Mouse (Mus musculus): ENCODE measurements around the gene Slc2a12. TPM values are rescaled to one million over a fixed set of nuclear protein-coding genes. Genes with fewer than 3 reads are reported as not detected.
A peak's percentile ranks its signal among the peaks of the same experiment; 100 is the strongest.

The Slc2a12 gene
- 0.02 and 0.04 TPM in 2 replicates for polyA plus RNA-seq (2012; rRNA removed)

DNA sequence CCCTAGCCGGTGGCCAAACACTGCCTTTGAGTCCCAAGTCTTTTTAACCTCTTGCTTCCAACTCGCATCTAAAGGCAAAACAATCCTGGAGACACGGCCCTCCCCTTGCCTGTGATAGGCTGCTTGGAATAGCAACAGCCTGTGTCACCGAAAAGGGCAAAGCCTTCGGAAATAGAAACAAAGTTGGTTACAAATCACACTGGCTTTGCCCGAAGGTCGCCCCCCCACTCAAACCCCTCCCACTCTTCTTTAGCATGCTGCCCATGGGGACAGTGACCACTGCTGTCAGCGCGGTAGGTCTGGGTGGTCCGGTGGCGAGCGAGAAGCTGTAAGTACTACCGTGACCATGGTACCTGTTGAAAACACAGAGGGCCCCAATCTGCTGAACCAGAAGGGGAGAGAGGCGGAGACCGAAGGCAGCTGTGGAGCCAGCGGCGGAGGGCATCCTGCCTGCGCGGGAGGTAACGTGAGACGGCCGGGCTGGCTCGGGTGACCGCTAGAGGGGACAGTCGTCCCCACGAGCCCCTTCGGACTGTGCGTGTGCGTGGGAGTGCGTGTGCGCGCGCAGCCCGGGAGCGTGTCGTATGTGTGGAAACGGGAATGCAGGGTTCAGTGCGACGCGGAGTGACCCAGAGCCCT lies at the start of gene Slc2a12:
Gene Slc2a12 (plus strand): TSS at position 159 of the 639 bp plus-strand sequence.
- H3K4me3 ChIP-seq (ENCODE audit: extremely low read depth, insufficient read depth, insufficient read length), result peak within 1 kb of the TSS; percentile 44; the same call in 1 of the 2 replicates
- WGBS, result 8% methylated on average over 40 of the region's 40 CpGs
- H3K36me3 ChIP-seq (ENCODE audit: control insufficient read depth, insufficient read depth, low read length), result no peaks in the 10 kb centered on the region
- no peak for DNase-seq (ENCODE audit: low read depth in 1 of 2, low spot score in 2 of 2)
- peaks cover 5% of the 10 kb centered on the region for H3K4me1 ChIP-seq (ENCODE audit: control insufficient read depth, insufficient read depth, insufficient read length)
- no peak within 1 kb of the TSS for H3K27ac ChIP-seq (ENCODE audit: insufficient read depth, low read length)
- no peak for TF ChIP-seq POLR2A (IDR thresholded peaks at IDR 0.05; ENCODE audit: low read depth, low read length)
- no peak for TF ChIP-seq CTCF (IDR thresholded peaks at IDR 0.05; ENCODE audit: extremely low read depth, insufficient read depth, insufficient read length, insufficient replicate concordance)
- no peaks in the 10 kb centered on the region for H3K27me3 ChIP-seq (ENCODE audit: control insufficient read depth, insufficient read depth, low read length)

DNA sequence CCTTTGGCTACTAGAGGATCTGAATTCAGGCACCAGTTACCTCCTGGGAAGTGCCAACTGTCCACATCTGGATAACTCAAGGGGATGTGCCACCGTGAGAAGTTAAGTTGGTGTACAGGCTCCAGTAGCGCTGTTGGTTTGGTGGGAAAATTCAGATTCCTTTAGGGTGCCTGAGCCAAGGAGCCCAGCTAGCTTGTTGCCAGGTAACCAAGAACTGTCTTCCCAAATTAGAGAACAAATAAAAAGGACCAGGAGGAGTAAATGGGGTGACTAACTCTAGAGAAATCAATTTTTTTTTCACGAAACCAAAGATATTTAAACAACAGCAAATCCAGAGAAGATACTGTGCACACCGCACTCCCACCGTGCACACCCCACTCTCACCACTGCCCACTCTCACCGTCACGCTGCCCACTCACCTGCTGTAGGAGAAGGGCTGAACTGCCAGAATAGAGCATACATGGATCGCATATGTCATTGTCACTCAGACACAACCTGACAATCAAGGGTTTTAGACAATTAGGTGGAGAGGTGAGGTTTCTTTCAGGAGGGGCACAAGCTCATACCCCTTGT lies 45.8 kb upstream of the Slc2a12 start:
- H3K4me1 ChIP-seq (ENCODE audit: control insufficient read depth, insufficient read depth, insufficient read length), result no peaks in the 10 kb centered on the region
- no peaks in the 10 kb centered on the region for H3K36me3 ChIP-seq (ENCODE audit: control insufficient read depth, insufficient read depth, low read length)
- WGBS, result 92% methylated on average over 8 of the region's 8 CpGs
- no peak for DNase-seq (ENCODE audit: low read depth in 1 of 2, low spot score in 2 of 2)
- H3K4me3 ChIP-seq (ENCODE audit: extremely low read depth, insufficient read depth, insufficient read length), result no peak overlapping the region
- H3K27ac ChIP-seq (ENCODE audit: insufficient read depth, low read length), result no peak overlapping the region
- TF ChIP-seq CTCF (IDR thresholded peaks at IDR 0.05; ENCODE audit: extremely low read depth, insufficient read depth, insufficient read length, insufficient replicate concordance), result no peak
- TF ChIP-seq POLR2A (IDR thresholded peaks at IDR 0.05; ENCODE audit: low read depth, low read length), result no peak
- H3K27me3 ChIP-seq (ENCODE audit: control insufficient read depth, insufficient read depth, low read length), result no peaks in the 10 kb centered on the region

DNA sequence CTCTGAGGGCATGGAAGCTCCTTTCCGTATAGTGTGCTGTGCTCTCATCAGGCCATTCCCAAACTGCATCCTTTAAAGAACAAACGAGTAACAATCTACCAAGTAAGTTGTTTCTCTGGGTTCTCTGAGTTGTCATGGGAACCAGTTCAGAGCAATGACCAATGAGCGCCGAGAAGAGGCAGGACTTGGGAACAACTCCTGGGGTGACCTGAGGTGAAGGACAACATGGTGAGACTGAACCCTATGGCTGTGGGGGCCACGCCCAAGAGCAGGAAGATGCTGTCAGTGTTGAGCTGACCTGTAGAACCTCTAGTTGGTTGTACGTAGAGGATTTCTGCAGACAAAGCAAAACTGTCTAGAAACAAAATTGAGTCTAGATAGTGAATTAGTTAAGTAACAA lies 43.8 kb upstream of the Slc2a12 start:
- DNase-seq (ENCODE audit: low read depth in 1 of 2, low spot score in 2 of 2), result no peak
- TF ChIP-seq CTCF (IDR thresholded peaks at IDR 0.05; ENCODE audit: extremely low read depth, insufficient read depth, insufficient read length, insufficient replicate concordance) (no peak), POLR2A (IDR thresholded peaks at IDR 0.05; ENCODE audit: low read depth, low read length) (no peak)
- 87% methylated on average over 6 of the region's 6 CpGs for WGBS
- Histone ChIP-seq H3K27me3 (ENCODE audit: control insufficient read depth, insufficient read depth, low read length) (no peaks in the 10 kb centered on the region), H3K4me1 (ENCODE audit: control insufficient read depth, insufficient read depth, insufficient read length) (no peaks in the 10 kb centered on the region), H3K27ac (ENCODE audit: insufficient read depth, low read length) (no peak overlapping the region), H3K4me3 (ENCODE audit: extremely low read depth, insufficient read depth, insufficient read length) (no peak overlapping the region), H3K36me3 (ENCODE audit: control insufficient read depth, insufficient read depth, low read length) (no peaks in the 10 kb centered on the region)

DNA sequence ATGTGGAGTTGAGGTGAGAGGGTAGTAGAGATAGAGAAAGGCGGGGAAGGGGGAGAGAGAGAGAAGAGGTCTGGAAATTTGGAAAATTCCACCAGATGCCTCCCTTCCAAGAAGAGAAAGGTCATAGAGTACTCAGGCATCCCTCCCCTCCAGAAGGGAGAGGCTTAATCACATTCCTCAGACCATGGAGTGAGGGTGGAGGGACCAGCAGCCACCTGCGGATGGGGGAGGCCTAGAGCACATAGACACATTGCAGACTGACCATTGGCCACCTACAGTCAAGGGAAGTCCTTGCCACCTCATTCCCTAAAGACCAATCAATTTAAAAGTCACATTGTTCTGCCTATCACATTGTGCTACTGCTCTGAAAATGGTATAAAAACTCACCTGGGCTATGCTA lies 40.0 kb upstream of the Slc2a12 start:
- WGBS, result 78% methylated on average over 2 of the region's 2 CpGs
- no peaks in the 10 kb centered on the region for H3K27me3 ChIP-seq (ENCODE audit: control insufficient read depth, insufficient read depth, low read length)
- TF ChIP-seq CTCF (IDR thresholded peaks at IDR 0.05; ENCODE audit: extremely low read depth, insufficient read depth, insufficient read length, insufficient replicate concordance) (no peak), POLR2A (IDR thresholded peaks at IDR 0.05; ENCODE audit: low read depth, low read length) (no peak)
- no peak overlapping the region for H3K4me3 ChIP-seq (ENCODE audit: extremely low read depth, insufficient read depth, insufficient read length)
- H3K4me1 ChIP-seq (ENCODE audit: control insufficient read depth, insufficient read depth, insufficient read length), result no peaks in the 10 kb centered on the region
- H3K27ac ChIP-seq (ENCODE audit: insufficient read depth, low read length), result no peak overlapping the region
- no peaks in the 10 kb centered on the region for H3K36me3 ChIP-seq (ENCODE audit: control insufficient read depth, insufficient read depth, low read length)
- DNase-seq (ENCODE audit: low read depth in 1 of 2, low spot score in 2 of 2), result no peak

GRCm38 (mm10) chr10:22608273-22608672 lies 36.5 kb upstream of the Slc2a12 start:
- no peaks in the 10 kb centered on the region for H3K4me1 ChIP-seq (ENCODE audit: control insufficient read depth, insufficient read depth, insufficient read length)
- H3K27ac ChIP-seq (ENCODE audit: insufficient read depth, low read length), result no peak overlapping the region
- H3K36me3 ChIP-seq (ENCODE audit: control insufficient read depth, insufficient read depth, low read length), result no peaks in the 10 kb centered on the region
- no peak for DNase-seq (ENCODE audit: low read depth in 1 of 2, low spot score in 2 of 2)
- H3K4me3 ChIP-seq (ENCODE audit: extremely low read depth, insufficient read depth, insufficient read length), result no peak overlapping the region
- no peak for TF ChIP-seq POLR2A (IDR thresholded peaks at IDR 0.05; ENCODE audit: low read depth, low read length)
- no peak for TF ChIP-seq CTCF (IDR thresholded peaks at IDR 0.05; ENCODE audit: extremely low read depth, insufficient read depth, insufficient read length, insufficient replicate concordance)
- no peaks in the 10 kb centered on the region for H3K27me3 ChIP-seq (ENCODE audit: control insufficient read depth, insufficient read depth, low read length)
- 79% methylated on average over 5 of the region's 5 CpGs for WGBS

GRCm38 (mm10) chr10:22608799-22609357 lies 35.9 kb upstream of the Slc2a12 start:
- no peaks in the 10 kb centered on the region for H3K27me3 ChIP-seq (ENCODE audit: control insufficient read depth, insufficient read depth, low read length)
- DNase-seq (ENCODE audit: low read depth in 1 of 2, low spot score in 2 of 2), result no peak
- no peaks in the 10 kb centered on the region for H3K36me3 ChIP-seq (ENCODE audit: control insufficient read depth, insufficient read depth, low read length)
- no peak overlapping the region for H3K4me3 ChIP-seq (ENCODE audit: extremely low read depth, insufficient read depth, insufficient read length)
- 23% methylated on average over 11 of the region's 11 CpGs for WGBS
- no peaks in the 10 kb centered on the region for H3K4me1 ChIP-seq (ENCODE audit: control insufficient read depth, insufficient read depth, insufficient read length)
- H3K27ac ChIP-seq (ENCODE audit: insufficient read depth, low read length), result no peak overlapping the region
- TF ChIP-seq POLR2A (IDR thresholded peaks at IDR 0.05; ENCODE audit: low read depth, low read length) (no peak), CTCF (IDR thresholded peaks at IDR 0.05; ENCODE audit: extremely low read depth, insufficient read depth, insufficient read length, insufficient replicate concordance) (no peak)

- no peak for DNase-seq (ENCODE audit: low read depth in 1 of 2, low spot score in 2 of 2)
- TF ChIP-seq CTCF (IDR thresholded peaks at IDR 0.05; ENCODE audit: extremely low read depth, insufficient read depth, insufficient read length, insufficient replicate concordance), result no peak
- Histone ChIP-seq H3K36me3 (ENCODE audit: control insufficient read depth, insufficient read depth, low read length) (no peaks in the 10 kb centered on the region), H3K27me3 (ENCODE audit: control insufficient read depth, insufficient read depth, low read length) (no peaks in the 10 kb centered on the region), H3K4me1 (ENCODE audit: control insufficient read depth, insufficient read depth, insufficient read length) (no peaks in the 10 kb centered on the region), H3K4me3 (ENCODE audit: extremely low read depth, insufficient read depth, insufficient read length) (no peak overlapping the region), H3K27ac (ENCODE audit: insufficient read depth, low read length) (no peak overlapping the region)
- 69% methylated on average over 5 of the region's 5 CpGs for WGBS
Measured at GRCm38 (mm10) chr10:22613301-22613700, 31.5 kb upstream of the Slc2a12 start.

Measured in spleen, adult 2 months (tissue).